Mouse (Mus musculus) liver, adult 2 months (tissue): Measurements from ENCODE around the gene Trim67. TPM values are rescaled to one million over a fixed set of nuclear protein-coding genes. Genes with fewer than 3 reads are reported as not detected.

ENCODE experiments used
- DNase-seq: peaks from one replicate; pipeline ENCODE4 v3.0.0-alpha.2; 2011; ENCODE audit warnings: low read depth, low spot score; ENCODE audit errors: extremely low read depth
- H3K27ac ChIP-seq: fragments of 200-500 bp; replicated peaks from 2 replicates; pipeline ENCODE4 v1.5.1; 2012; ENCODE audit warnings: low read depth, mild to moderate bottlenecking, control low read depth, inconsistent platforms, low read length; ENCODE audit not compliant: insufficient read depth
- H3K27me3 ChIP-seq: fragments of 200-500 bp; 2 replicates; pipeline ENCODE4 v1.6.1; 2012; ENCODE audit warnings: mild to moderate bottlenecking, moderate library complexity, low read length, inconsistent platforms; ENCODE audit not compliant: control insufficient read depth, insufficient read depth
- H3K36me3 ChIP-seq: fragments of 200-500 bp; 2 replicates; pipeline ENCODE4 v1.6.1; 2012; ENCODE audit warnings: low read length, inconsistent platforms; ENCODE audit not compliant: control insufficient read depth, insufficient read depth
- H3K4me1 ChIP-seq: fragments of 200-500 bp; 2 replicates; pipeline ENCODE4 v1.6.1; 2011; ENCODE audit warnings: low read length; ENCODE audit not compliant: control insufficient read depth, insufficient read depth
- H3K4me3 ChIP-seq: fragments of 200-500 bp; 2 replicates; pipeline ENCODE4 v1.5.1; 2011; ENCODE audit warnings: low read depth, mild to moderate bottlenecking, control low read depth, low read length, moderate library complexity; ENCODE audit not compliant: insufficient read depth
- H3K79me2 ChIP-seq: fragments of 200-500 bp; 2 replicates; pipeline ENCODE4 v1.6.1; 2012; ENCODE audit warnings: inconsistent platforms, mild to moderate bottlenecking, low read length, moderate library complexity; ENCODE audit not compliant: control insufficient read depth, insufficient read depth
- H3K9ac ChIP-seq: fragments of 200-500 bp; 2 replicates; pipeline ENCODE4 v1.6.1; 2012; ENCODE audit warnings: low read depth, mild to moderate bottlenecking, control low read depth, inconsistent platforms, low read length
- CTCF ChIP-seq: fragments of 200-500 bp; IDR thresholded peaks from 2 replicates; pipeline ENCODE4 v1.5.1; 2011; ENCODE audit warnings: low read depth, low read length, control low read depth
- WGBS: fragments of 180-500 bp; shearing (Covaris S2); methylation state at CpG from one replicate; pipeline ENCODE4 v1.1.7; 2018; 5-methylcytosine and 5-hydroxymethylcytosine counted together
- polyA plus RNA-seq: library from polyadenylated mRNA; depleted of rRNA; stranded (reverse); fragments of >200 nt; gene quantifications from 2 replicates; pipeline ENCODE4 v1.2.3, GENCODE M21; 2012; rRNA removed
- total RNA-seq: library from RNA; depleted of rRNA; stranded (reverse); fragments of >200 nt; gene quantifications from 2 replicates; pipeline ENCODE4 v1.2.3, GENCODE M21; 2014; rRNA removed

Trim67 gene
- total and polyA plus RNA-seq, 2 experiments, result not detected

- peaks cover 15% of the 10 kb centered on the region for H3K79me2 ChIP-seq
- DNase-seq, result no peak
- no peak for TF ChIP-seq CTCF
- no peak overlapping the region for H3K27ac ChIP-seq
- no peak overlapping the region for H3K9ac ChIP-seq
- H3K4me3 ChIP-seq, result no peak overlapping the region
- 74% methylated on average over 5 of the region's 5 CpGs for WGBS
- H3K36me3 ChIP-seq, result peaks cover 31% of the 10 kb centered on the region; the same call in 1 of the 2 replicates
- H3K27me3 ChIP-seq, result no peaks in the 10 kb centered on the region
- H3K4me1 ChIP-seq, result no peaks in the 10 kb centered on the region
Measured at GRCm38 (mm10) chr8:124872690-124873089, 79.8 kb downstream of the Trim67 start.

GRCm38 (mm10) chr8:124878141-124878540, 85.2 kb downstream of the Trim67 start:
- H3K79me2 ChIP-seq, result peaks cover 3% of the 10 kb centered on the region; the same call in 1 of the 2 replicates
- H3K4me3 ChIP-seq, result no peak overlapping the region
- no peak overlapping the region for H3K9ac ChIP-seq
- peaks cover 52% of the 10 kb centered on the region; the same call in 1 of the 2 replicates for H3K36me3 ChIP-seq
- no peaks in the 10 kb centered on the region for H3K4me1 ChIP-seq
- DNase-seq, result no peak
- no peaks in the 10 kb centered on the region for H3K27me3 ChIP-seq
- H3K27ac ChIP-seq, result no peak overlapping the region
- WGBS, result 93% methylated on average over 5 of the region's 5 CpGs
- TF ChIP-seq CTCF, result no peak

GRCm38 (mm10) chr8:124878946-124879526, 86.1 kb downstream of the Trim67 start:
- 79% methylated on average over 10 of the region's 10 CpGs for WGBS
- DNase-seq, result no peak
- H3K27me3 ChIP-seq, result no peaks in the 10 kb centered on the region
- H3K9ac ChIP-seq, result no peak overlapping the region
- H3K27ac ChIP-seq, result no peak overlapping the region
- peaks cover 2% of the 10 kb centered on the region; the same call in 1 of the 2 replicates for H3K79me2 ChIP-seq
- H3K4me1 ChIP-seq, result no peaks in the 10 kb centered on the region
- no peak overlapping the region for H3K4me3 ChIP-seq
- peaks cover 54% of the 10 kb centered on the region; the same call in 1 of the 2 replicates for H3K36me3 ChIP-seq
- no peak for TF ChIP-seq CTCF

Other genes with a start within 250 kb of the Trim67 start
- 419 and 551 TPM in 2 replicates for gene Agt, start 223.4 kb upstream of the Trim67 start, total RNA-seq
- gene Agt, start 223.4 kb upstream of the Trim67 start, polyA plus RNA-seq, result 1,418 and 1,707 TPM in 2 replicates
- not detected in 2 replicates for gene Capn9, start 217.0 kb upstream of the Trim67 start, total RNA-seq
- not detected in 2 replicates for gene Capn9, start 217.0 kb upstream of the Trim67 start, polyA plus RNA-seq
- 3.0 and 4.2 TPM in 2 replicates for gene 2310022B05Rik, start 129.7 kb upstream of the Trim67 start, total RNA-seq
- gene 2310022B05Rik, start 129.7 kb upstream of the Trim67 start, polyA plus RNA-seq, result 11.8 and 12.0 TPM in 2 replicates
- 24.8 and 26.3 TPM in 2 replicates for gene Ttc13, start 71.1 kb upstream of the Trim67 start, total RNA-seq
- gene Ttc13, start 71.1 kb upstream of the Trim67 start, polyA plus RNA-seq, result 11.8 and 12.3 TPM in 2 replicates
- 1.7 and 2.6 TPM in 2 replicates for gene Arv1, start 71.0 kb upstream of the Trim67 start, total RNA-seq
- 4.2 and 6.8 TPM in 2 replicates for gene Arv1, start 71.0 kb upstream of the Trim67 start, polyA plus RNA-seq
- gene Fam89a, start 41.3 kb upstream of the Trim67 start, total RNA-seq, result 2.8 and 5.4 TPM in 2 replicates
- 17.4 and 40.4 TPM in 2 replicates for gene Fam89a, start 41.3 kb upstream of the Trim67 start, polyA plus RNA-seq
- gene Gnpat, start 69.9 kb downstream of the Trim67 start, total RNA-seq, result 25.0 and 30.1 TPM in 2 replicates
- 27.5 and 28.7 TPM in 2 replicates for gene Gnpat, start 69.9 kb downstream of the Trim67 start, polyA plus RNA-seq
- gene 2810004N23Rik, start 70.0 kb downstream of the Trim67 start, total RNA-seq, result 17.7 and 18.7 TPM in 2 replicates
- gene 2810004N23Rik, start 70.0 kb downstream of the Trim67 start, polyA plus RNA-seq, result 11.5 and 13.1 TPM in 2 replicates
- 7.0 and 8.3 TPM in 2 replicates for gene Exoc8, start 104.6 kb downstream of the Trim67 start, total RNA-seq
- 4.3 and 4.7 TPM in 2 replicates for gene Exoc8, start 104.6 kb downstream of the Trim67 start, polyA plus RNA-seq
- gene Sprtn, start 104.8 kb downstream of the Trim67 start, total RNA-seq, result 5.4 and 6.3 TPM in 2 replicates
- 4.4 and 4.8 TPM in 2 replicates for gene Sprtn, start 104.8 kb downstream of the Trim67 start, polyA plus RNA-seq
- gene Egln1, start 156.2 kb downstream of the Trim67 start, total RNA-seq, result 11.2 and 13.8 TPM in 2 replicates
- gene Egln1, start 156.2 kb downstream of the Trim67 start, polyA plus RNA-seq, result 12.1 and 17.0 TPM in 2 replicates
- gene Tsnax, start 219.9 kb downstream of the Trim67 start, total RNA-seq, result 21.6 and 23.0 TPM in 2 replicates
- gene Tsnax, start 219.9 kb downstream of the Trim67 start, polyA plus RNA-seq, result 17.1 and 17.9 TPM in 2 replicates